Mouse (Mus musculus): ENCODE data around the gene Gm45261. TPM values are rescaled to one million over a fixed set of nuclear protein-coding genes. Genes with fewer than 3 reads are reported as not detected.

Gene Gm45261
- not detected in 2 replicates for polyA plus RNA-seq (2014; fragmentation: Nextera tagmentation; extraction: Ambion mirVana)

- no peaks in the 10 kb centered on the region for H3K36me3 ChIP-seq (ENCODE audit: insufficient read depth)
- H3K27me3 ChIP-seq (ENCODE audit: insufficient read depth, low read length), result no peaks in the 10 kb centered on the region
- TF ChIP-seq CTCF (IDR thresholded peaks at IDR 0.05; ENCODE audit: low read depth), result no peak
- DNase-seq, result no peak
- no peak within 1 kb of the TSS for H3K4me3 ChIP-seq (ENCODE audit: low read depth, low read length)
- ATAC-seq (ENCODE audit: insufficient read depth), result no peak
- no peak within 1 kb of the TSS for H3K9ac ChIP-seq
- no peak within 1 kb of the TSS for H3K4me2 ChIP-seq
- H3K4me1 ChIP-seq (ENCODE audit: insufficient read depth), result no peaks in the 10 kb centered on the region
- no peak within 1 kb of the TSS for H3K27ac ChIP-seq (ENCODE audit: low read depth)
- no peaks in the 10 kb centered on the region for H3K9me3 ChIP-seq (ENCODE audit: low read depth, low read length)
- WGBS, result 82% methylated on average over 6 of the region's 6 CpGs
These were observed at the start of gene Gm45261 for GRCm38 (mm10) chr1:80461348-80461747. Gene Gm45261, minus strand, starts transcription at chr1:80461448.

- Histone ChIP-seq H3K9ac (no peak overlapping the region), H3K4me3 (ENCODE audit: low read depth, low read length) (no peak overlapping the region), H3K27ac (ENCODE audit: low read depth) (no peak overlapping the region), H3K9me3 (ENCODE audit: low read depth, low read length) (no peaks in the 10 kb centered on the region), H3K36me3 (ENCODE audit: insufficient read depth) (no peaks in the 10 kb centered on the region), H3K4me1 (ENCODE audit: insufficient read depth) (no peaks in the 10 kb centered on the region), H3K4me2 (no peak overlapping the region), H3K27me3 (ENCODE audit: insufficient read depth, low read length) (no peaks in the 10 kb centered on the region)
- peak; percentile 48 for TF ChIP-seq CTCF (IDR thresholded peaks at IDR 0.05; ENCODE audit: low read depth)
- DNase-seq, result peak; percentile 37
- no peak for ATAC-seq (ENCODE audit: insufficient read depth)
- WGBS, result 81% methylated on average over 2 of the region's 2 CpGs
These were observed 43.5 kb upstream of the Gm45261 start for GRCm38 (mm10) chr1:80504757-80505156.

- 84% methylated on average over 4 of the region's 4 CpGs for WGBS
- no peaks in the 10 kb centered on the region for H3K36me3 ChIP-seq (ENCODE audit: insufficient read depth)
- no peaks in the 10 kb centered on the region for H3K27me3 ChIP-seq (ENCODE audit: insufficient read depth, low read length)
- DNase-seq (no peak), ATAC-seq (ENCODE audit: insufficient read depth) (no peak)
- no peak overlapping the region for H3K27ac ChIP-seq (ENCODE audit: low read depth)
- no peaks in the 10 kb centered on the region for H3K9me3 ChIP-seq (ENCODE audit: low read depth, low read length)
- H3K4me3 ChIP-seq (ENCODE audit: low read depth, low read length), result no peak overlapping the region
- no peak overlapping the region for H3K9ac ChIP-seq
- H3K4me1 ChIP-seq (ENCODE audit: insufficient read depth), result no peaks in the 10 kb centered on the region
- TF ChIP-seq CTCF (IDR thresholded peaks at IDR 0.05; ENCODE audit: low read depth), result no peak
- H3K4me2 ChIP-seq, result no peak overlapping the region
These were observed 42.8 kb upstream of the Gm45261 start for GRCm38 (mm10) chr1:80504081-80504480.

- Histone ChIP-seq H3K4me2 (no peak overlapping the region), H3K9me3 (ENCODE audit: low read depth, low read length) (no peaks in the 10 kb centered on the region), H3K4me1 (ENCODE audit: insufficient read depth) (no peaks in the 10 kb centered on the region), H3K4me3 (ENCODE audit: low read depth, low read length) (no peak overlapping the region), H3K9ac (no peak overlapping the region), H3K36me3 (ENCODE audit: insufficient read depth) (no peaks in the 10 kb centered on the region), H3K27me3 (ENCODE audit: insufficient read depth, low read length) (no peaks in the 10 kb centered on the region), H3K27ac (ENCODE audit: low read depth) (no peak overlapping the region)
- TF ChIP-seq CTCF (IDR thresholded peaks at IDR 0.05; ENCODE audit: low read depth), result no peak
- ATAC-seq (ENCODE audit: insufficient read depth) (no peak), DNase-seq (no peak)
- WGBS, result 72% methylated on average over 9 of the region's 9 CpGs
These were observed 41.4 kb upstream of the Gm45261 start for GRCm38 (mm10) chr1:80502456-80503165.

- Histone ChIP-seq H3K9ac (no peak overlapping the region), H3K27ac (ENCODE audit: low read depth) (no peak overlapping the region), H3K4me3 (ENCODE audit: low read depth, low read length) (no peak overlapping the region), H3K4me2 (no peak overlapping the region), H3K9me3 (ENCODE audit: low read depth, low read length) (no peaks in the 10 kb centered on the region), H3K4me1 (ENCODE audit: insufficient read depth) (no peaks in the 10 kb centered on the region), H3K36me3 (ENCODE audit: insufficient read depth) (no peaks in the 10 kb centered on the region), H3K27me3 (ENCODE audit: insufficient read depth, low read length) (no peaks in the 10 kb centered on the region)
- 71% methylated on average over 7 of the region's 7 CpGs for WGBS
- DNase-seq, result no peak
- no peak for ATAC-seq (ENCODE audit: insufficient read depth)
- TF ChIP-seq CTCF (IDR thresholded peaks at IDR 0.05; ENCODE audit: low read depth), result no peak
These were observed 38.0 kb upstream of the Gm45261 start for GRCm38 (mm10) chr1:80499264-80499663.

- Histone ChIP-seq H3K9ac (no peak overlapping the region), H3K9me3 (ENCODE audit: low read depth, low read length) (no peaks in the 10 kb centered on the region), H3K27ac (ENCODE audit: low read depth) (no peak overlapping the region), H3K36me3 (ENCODE audit: insufficient read depth) (no peaks in the 10 kb centered on the region), H3K4me1 (ENCODE audit: insufficient read depth) (no peaks in the 10 kb centered on the region), H3K27me3 (ENCODE audit: insufficient read depth, low read length) (no peaks in the 10 kb centered on the region), H3K4me3 (ENCODE audit: low read depth, low read length) (no peak overlapping the region), H3K4me2 (no peak overlapping the region)
- DNase-seq (no peak), ATAC-seq (ENCODE audit: insufficient read depth) (no peak)
- 82% methylated on average over 4 of the region's 4 CpGs for WGBS
- TF ChIP-seq CTCF (IDR thresholded peaks at IDR 0.05; ENCODE audit: low read depth), result no peak
These were observed 35.1 kb upstream of the Gm45261 start for GRCm38 (mm10) chr1:80496360-80496759.

- ATAC-seq (ENCODE audit: insufficient read depth), result no peak
- H3K4me3 ChIP-seq (ENCODE audit: low read depth, low read length), result no peak overlapping the region
- no peak for TF ChIP-seq CTCF (IDR thresholded peaks at IDR 0.05; ENCODE audit: low read depth)
- H3K27me3 ChIP-seq (ENCODE audit: insufficient read depth, low read length), result no peaks in the 10 kb centered on the region
- H3K4me1 ChIP-seq (ENCODE audit: insufficient read depth), result no peaks in the 10 kb centered on the region
- WGBS, result 80% methylated on average over 5 of the region's 5 CpGs
- no peaks in the 10 kb centered on the region for H3K36me3 ChIP-seq (ENCODE audit: insufficient read depth)
- no peak overlapping the region for H3K4me2 ChIP-seq
- no peaks in the 10 kb centered on the region for H3K9me3 ChIP-seq (ENCODE audit: low read depth, low read length)
- H3K9ac ChIP-seq, result no peak overlapping the region
- DNase-seq, result no peak
- H3K27ac ChIP-seq (ENCODE audit: low read depth), result no peak overlapping the region
These were observed 22.2 kb upstream of the Gm45261 start for GRCm38 (mm10) chr1:80483419-80483818.
